Comparison of ENCODE assay signal across 26 mouse cellular contexts in genomic region chr8:113783711-113784110, GRCm38 (mm10).
DNase-seq lines count a peak whose midpoint lies in the region; ATAC-seq and TF ChIP-seq lines count a peak whose summit lies in the region.
"Had no signal": no experiment of that assay in that cellular context is flagged by ENCODE, and none has a peak within 500 bp of the region (broad histone marks: within the 10 kb centered on the region; RNA-seq: fewer than 3 reads in every experiment).

No protein-coding gene starts in this region.

- no peak for ATAC-seq in activated CD4-positive, CD25-positive, alpha-beta regulatory T cell, adult 4 months
- ATAC-seq: forebrain, embryonic 13.5 days; midbrain, embryonic 15.5 days had no signal

- H3K9me3 ChIP-seq in ES-E14 (ENCODE audit: control insufficient read depth, insufficient read depth, low read depth, low read length): no peaks in the 10 kb centered on the region
- H3K9me3 ChIP-seq: forebrain, embryonic 13.5 days; hindbrain, embryonic 10.5 days; hindbrain, embryonic 15.5 days; limb, embryonic 12.5 days; liver, embryonic 15.5 days; midbrain, embryonic 10.5 days; midbrain, embryonic 15.5 days; neural tube, embryonic 15.5 days had no signal

- peak; percentile 50 for TF ChIP-seq CTCF in gastrocnemius, adult 2 months (IDR thresholded peaks at IDR 0.05)

- no peak overlapping the region for H3K9ac ChIP-seq in ES-E14 (ENCODE audit: insufficient read depth, low read depth, low read length, poor library complexity, severe bottlenecking)
- H3K9ac ChIP-seq: forebrain, embryonic 13.5 days; hindbrain, embryonic 15.5 days; limb, embryonic 12.5 days; liver, embryonic 15.5 days; lung, embryonic 14.5 days; midbrain, embryonic 15.5 days; neural tube, embryonic 15.5 days had no signal

- intact Hi-C loops in gastrocnemius, adult 2 months (cut with DNase I): no loop called here

- H3K27ac ChIP-seq in gastrocnemius, adult 2 months: no peak overlapping the region
- H3K27ac ChIP-seq in ES-E14 (ENCODE audit: insufficient read depth, low read depth, low read length, poor library complexity, severe bottlenecking): no peak overlapping the region
- H3K27ac ChIP-seq: forebrain, embryonic 13.5 days; hindbrain, embryonic 10.5 days; hindbrain, embryonic 15.5 days; limb, embryonic 12.5 days; liver, embryonic 15.5 days; midbrain, embryonic 10.5 days; midbrain, embryonic 15.5 days; neural tube, embryonic 15.5 days had no signal

- H3K4me1 ChIP-seq in ES-E14 (ENCODE audit: control insufficient read depth in 2 of 2, insufficient read depth in 2 of 2, low read length in 2 of 2, poor library complexity in 1 of 2): no peaks in the 10 kb centered on the region
- H3K4me1 ChIP-seq: forebrain, embryonic 13.5 days; hindbrain, embryonic 15.5 days; limb, embryonic 12.5 days; liver, embryonic 15.5 days; midbrain, embryonic 15.5 days; neural tube, embryonic 15.5 days had no signal

- no peak overlapping the region for H3K4me3 ChIP-seq in gastrocnemius, adult 2 months
- no peak overlapping the region for H3K4me3 ChIP-seq in ES-E14 (ENCODE audit: insufficient read depth in 1 of 2, low read depth in 1 of 2, low read length in 2 of 2, poor library complexity in 1 of 2, severe bottlenecking in 1 of 2)
- H3K4me3 ChIP-seq: forebrain, embryonic 13.5 days; hindbrain, embryonic 10.5 days; hindbrain, embryonic 15.5 days; limb, embryonic 12.5 days; liver, embryonic 15.5 days; midbrain, embryonic 10.5 days; midbrain, embryonic 15.5 days; neural tube, embryonic 15.5 days had no signal

- in situ Hi-C loops in ES-E14 (cut with MboI; ENCODE audit: low sequenced_read_pairs in 2 of 2, unreplicated experiment in 2 of 2): no loop called here

- no peaks in the 10 kb centered on the region for H3K36me3 ChIP-seq in ES-E14 (ENCODE audit: control insufficient read depth, insufficient read depth, low read length, poor library complexity, severe bottlenecking)
- H3K36me3 ChIP-seq: hindbrain, embryonic 10.5 days; hindbrain, embryonic 15.5 days; limb, embryonic 12.5 days; liver, embryonic 15.5 days; midbrain, embryonic 10.5 days; midbrain, embryonic 15.5 days; neural tube, embryonic 15.5 days had no signal

- no peak for DNase-seq in gastrocnemius, adult 2 months
- no peak for DNase-seq in gastrocnemius, postnatal 4 days (ENCODE audit: low spot score in 2 of 2)
- peak; percentile 4 for DNase-seq in retina, embryonic 14.5 days (ENCODE audit: low spot score)
- no peak for DNase-seq in retina, postnatal 1 day
- peak; percentile 30 for DNase-seq in ES-E14 (ENCODE audit: low read depth, low spot score)
- no peak for DNase-seq in T-cell, adult 2 months (ENCODE audit: low spot score)
- DNase-seq: cerebellum, adult 8-10 months; cerebellum, postnatal 36 days; gastrocnemius, postnatal 14 days; heart, postnatal 14 days; kidney, adult 18-20 months; layer of hippocampus, postnatal 36 days; lung, embryonic 14.5 days; right cerebral cortex, adult 18-20 months; spleen, adult 18-20 months; thymus, adult 18-20 months; thymus, postnatal 25 days had no signal

TF ChIP-seq in ES-E14, 5 proteins besides CTCF, POLR2A, EP300 and RAD21:
- TF ChIP-seq ZC3H11A (IDR thresholded peaks at IDR 0.05; ENCODE audit: borderline replicate concordance, low read depth, low read length) (no peak), MAFK (IDR thresholded peaks at IDR 0.05; ENCODE audit: insufficient read depth, low read depth, low read length) (no peak), CHD2 (IDR thresholded peaks at IDR 0.05; ENCODE audit: low read depth, low read length) (no peak), HCFC1 (IDR thresholded peaks at IDR 0.05; ENCODE audit: borderline replicate concordance, insufficient read depth, low read length) (no peak), ZNF384 (IDR thresholded peaks at IDR 0.05; ENCODE audit: low read depth, low read length) (no peak)
TF ChIP-seq in ES-E14: peak in this region for 0.

Comparison
In these comparisons a context has a peak if more than half of its experiments do, and no peak if none do; other contexts are left out.
1. DNase-seq: peak in retina, embryonic 14.5 days (single experiment) and ES-E14 (single experiment); none in gastrocnemius, adult 2 months (single experiment), gastrocnemius, postnatal 4 days (0 of 2), retina, postnatal 1 day (single experiment) and T-cell, adult 2 months (single experiment).